26 mouse cellular contexts compared by ENCODE assay signal in genomic region chr4:115659190-115659589, GRCm38 (mm10). TPM values are rescaled to one million over a fixed set of nuclear protein-coding genes. Genes with fewer than 3 reads are reported as not detected.
DNase-seq lines count a peak whose midpoint lies in the region; ATAC-seq and TF ChIP-seq lines count a peak whose summit lies in the region.
"Had no signal": no experiment of that assay in that cellular context is flagged by ENCODE, and none has a peak within 500 bp of the region (broad histone marks: within the 10 kb centered on the region; RNA-seq: fewer than 3 reads in every experiment).

No protein-coding gene starts in this region.

- DNase-seq in kidney, adult 2 months, result peak; percentile 91
- peak; percentile 64 for DNase-seq in lung, postnatal 0 days (ENCODE audit: low spot score)
- no peak for DNase-seq in lung, postnatal 14 days
- DNase-seq in ovary, postnatal 10 days (ENCODE audit: low spot score), result no peak
- DNase-seq: adrenal gland, postnatal 36 days; B cell, adult 2 months; cerebellum, adult 18-20 months; cerebellum, postnatal 25 days; embryo, embryonic 11 days; gastrocnemius, postnatal 36 days; heart, postnatal 14 days; midbrain, embryonic 14.5 days; thymus, postnatal 36 days had no signal

- TF ChIP-seq EP300 in lung, postnatal 0 days (IDR thresholded peaks at IDR 0.05), result peak; percentile 76

- H3K9me3 ChIP-seq in kidney, embryonic 15.5 days (replicated peaks), result no peaks in the 10 kb centered on the region
- H3K9me3 ChIP-seq in lung, postnatal 0 days (ENCODE audit: low read length), result no peaks in the 10 kb centered on the region
- no peaks in the 10 kb centered on the region for H3K9me3 ChIP-seq in intestine, embryonic 16.5 days (ENCODE audit: control insufficient read depth, low read length)
- H3K9me3 ChIP-seq: heart, embryonic 10.5 days; hindbrain, embryonic 13.5 days; limb, embryonic 13.5 days; neural tube, embryonic 13.5 days had no signal

- TF ChIP-seq CTCF in kidney, adult 2 months (conservative IDR thresholded peaks at IDR 0.05; ENCODE audit: insufficient read depth, insufficient read length, low read depth, low read length), result no peak
- TF ChIP-seq CTCF in lung, postnatal 0 days (IDR thresholded peaks at IDR 0.05), result no peak

- no peak for ATAC-seq in kidney, embryonic 15.5 days (replicated peaks; ENCODE audit: low FRiP score)
- ATAC-seq in lung, postnatal 0 days, result peak; percentile 87
- ATAC-seq in intestine, embryonic 16.5 days, result peak; percentile 77
- ATAC-seq in erythroblast, adult 5-6 weeks (replicated peaks; ENCODE audit: low FRiP score, poor library complexity, severe bottlenecking), result no peak
- ATAC-seq: forebrain, embryonic 16.5 days; inflammation-experienced regulatory T-cells, adult 6 months had no signal

- H3K27ac ChIP-seq in kidney, adult 2 months (ENCODE audit: insufficient read depth, low read depth, low read length), result peak overlapping the region; percentile 100
- no peak overlapping the region for H3K27ac ChIP-seq in kidney, embryonic 15.5 days
- H3K27ac ChIP-seq in lung, postnatal 0 days (ENCODE audit: low read length), result no peak overlapping the region
- H3K27ac ChIP-seq in intestine, embryonic 16.5 days (ENCODE audit: low read length), result no peak overlapping the region
- H3K27ac ChIP-seq: heart, embryonic 10.5 days; hindbrain, embryonic 13.5 days; limb, embryonic 13.5 days; neural tube, embryonic 13.5 days had no signal

- H3K9ac ChIP-seq in kidney, embryonic 15.5 days, result no peak overlapping the region
- no peak overlapping the region for H3K9ac ChIP-seq in lung, postnatal 0 days (replicated peaks; ENCODE audit: low read depth)
- no peak overlapping the region for H3K9ac ChIP-seq in intestine, embryonic 16.5 days (ENCODE audit: low read depth, low read length)
- H3K9ac ChIP-seq: hindbrain, embryonic 13.5 days; limb, embryonic 13.5 days; neural tube, embryonic 13.5 days had no signal

- peaks cover 3% of the 10 kb centered on the region; the same call in 1 of the 2 replicates for H3K4me1 ChIP-seq in kidney, adult 2 months (ENCODE audit: control insufficient read depth, insufficient read depth, low read length)
- peaks cover 10% of the 10 kb centered on the region for H3K4me1 ChIP-seq in kidney, embryonic 15.5 days
- H3K4me1 ChIP-seq in lung, postnatal 0 days (ENCODE audit: insufficient read depth, low read depth, low read length), result no peaks in the 10 kb centered on the region
- H3K4me1 ChIP-seq in intestine, embryonic 16.5 days (ENCODE audit: control insufficient read depth, insufficient read depth, low read length), result no peaks in the 10 kb centered on the region

- no peak overlapping the region for H3K4me2 ChIP-seq in kidney, embryonic 15.5 days
- H3K4me2 ChIP-seq in lung, postnatal 0 days (replicated peaks; ENCODE audit: low read depth, low read length), result no peak overlapping the region
- no peak overlapping the region for H3K4me2 ChIP-seq in intestine, embryonic 16.5 days (ENCODE audit: low read depth, low read length)
- H3K4me2 ChIP-seq: hindbrain, embryonic 13.5 days; limb, embryonic 13.5 days; neural tube, embryonic 13.5 days had no signal

- no peak overlapping the region for H3K4me3 ChIP-seq in kidney, adult 2 months (ENCODE audit: insufficient read depth, low read depth, low read length)
- no peak overlapping the region for H3K4me3 ChIP-seq in kidney, embryonic 15.5 days (replicated peaks)
- no peak overlapping the region for H3K4me3 ChIP-seq in lung, postnatal 0 days (ENCODE audit: low read depth, low read length)
- no peak overlapping the region for H3K4me3 ChIP-seq in intestine, embryonic 16.5 days (ENCODE audit: low read length)
- H3K4me3 ChIP-seq: heart, embryonic 10.5 days; hindbrain, embryonic 13.5 days; limb, embryonic 13.5 days; neural tube, embryonic 13.5 days had no signal

- no peaks in the 10 kb centered on the region for H3K27me3 ChIP-seq in kidney, adult 2 months (replicated peaks; ENCODE audit: control insufficient read depth, insufficient read depth, low read length)
- no peaks in the 10 kb centered on the region for H3K27me3 ChIP-seq in kidney, embryonic 15.5 days
- no peaks in the 10 kb centered on the region for H3K27me3 ChIP-seq in lung, postnatal 0 days (replicated peaks; ENCODE audit: insufficient read depth, low read length)
- H3K27me3 ChIP-seq in intestine, embryonic 16.5 days (replicated peaks; ENCODE audit: control insufficient read depth, insufficient read depth, low read length), result no peaks in the 10 kb centered on the region
- H3K27me3 ChIP-seq: hindbrain, embryonic 13.5 days; neural tube, embryonic 13.5 days had no signal

- H3K36me3 ChIP-seq in kidney, adult 2 months (ENCODE audit: control insufficient read depth, insufficient read depth, low read length), result no peaks in the 10 kb centered on the region
- no peaks in the 10 kb centered on the region for H3K36me3 ChIP-seq in kidney, embryonic 15.5 days
- H3K36me3 ChIP-seq in lung, postnatal 0 days (ENCODE audit: insufficient read depth, low read length), result no peaks in the 10 kb centered on the region
- H3K36me3 ChIP-seq in intestine, embryonic 16.5 days (ENCODE audit: control insufficient read depth, insufficient read depth, low read length), result no peaks in the 10 kb centered on the region
- H3K36me3 ChIP-seq: heart, embryonic 10.5 days; hindbrain, embryonic 13.5 days; limb, embryonic 13.5 days; neural tube, embryonic 13.5 days had no signal

- no peak for TF ChIP-seq POLR2A in kidney, adult 2 months (IDR thresholded peaks at IDR 0.05; ENCODE audit: low read depth, low read length)

RNA-seq across cellular contexts. Expression of gene Cyp4b1, which starts 11.7 kb away (rescaled TPM):
- polyA plus RNA-seq in kidney, adult 2 months (2012; rRNA removed), result 329 and 340 TPM in 2 replicates
- 5.6 and 6.2 TPM in 2 replicates for polyA plus RNA-seq in kidney, embryonic 15.5 days (2015; fragmentation: Nextera tagmentation; extraction: Ambion mirVana)
- 171 and 174 TPM in 2 replicates for polyA plus RNA-seq in lung, postnatal 0 days (2015; fragmentation: Nextera tagmentation; extraction: Ambion mirVana)
- 2.1 and 2.4 TPM in 2 replicates for polyA plus RNA-seq in intestine, embryonic 16.5 days (2015; fragmentation: Nextera tagmentation; extraction: Ambion mirVana)
- not detected in 2 replicates for total RNA-seq in erythroblast, adult 5-6 weeks (2015; ENCODE audit: low replicate concordance)
- total RNA-seq in erythroblast, adult 5-6 weeks (2017; ENCODE audit: low replicate concordance), result not detected in 2 replicates
- total RNA-seq: megakaryocyte, adult 5-6 weeks had no signal
- polyA plus RNA-seq: inflammation-experienced regulatory T-cells, adult 6 months had no signal

RNA-seq across cellular contexts. Expression of gene Cyp4a32, which starts 58.4 kb away (rescaled TPM):
- 0.60 and 0.91 TPM in 2 replicates for polyA plus RNA-seq in kidney, adult 2 months (2012; rRNA removed)
- polyA plus RNA-seq in kidney, embryonic 15.5 days (2015; fragmentation: Nextera tagmentation; extraction: Ambion mirVana), result 0.26 TPM in 1 of 2 replicates, not detected in the other
- polyA plus RNA-seq in lung, postnatal 0 days (2015; fragmentation: Nextera tagmentation; extraction: Ambion mirVana), result 0.08 TPM in 1 of 2 replicates, not detected in the other
- not detected in 2 replicates for polyA plus RNA-seq in intestine, embryonic 16.5 days (2015; fragmentation: Nextera tagmentation; extraction: Ambion mirVana)
- not detected in 2 replicates for total RNA-seq in erythroblast, adult 5-6 weeks (2015; ENCODE audit: low replicate concordance)
- total RNA-seq in erythroblast, adult 5-6 weeks (2017; ENCODE audit: low replicate concordance), result not detected in 2 replicates
- total RNA-seq: adrenal gland, postnatal 36 days; gastrocnemius, postnatal 36 days; heart, postnatal 14 days; left cerebral cortex, postnatal 14 days; megakaryocyte, adult 5-6 weeks had no signal
- polyA plus RNA-seq: embryonic facial prominence, embryonic 14.5 days; forebrain, embryonic 16.5 days; heart, embryonic 10.5 days; hindbrain, embryonic 13.5 days; inflammation-experienced regulatory T-cells, adult 6 months; limb, embryonic 13.5 days; liver, embryonic 16.5 days; midbrain, embryonic 14.5 days; neural tube, embryonic 13.5 days had no signal

Comparison
In these comparisons a context has a peak if more than half of its experiments do, and no peak if none do; other contexts are left out.
1. DNase-seq: peak in kidney, adult 2 months (single experiment) and lung, postnatal 0 days (single experiment); none in lung, postnatal 14 days (single experiment) and ovary, postnatal 10 days (single experiment).
2. RNA of gene Cyp4b1, which starts 11.7 kb away (polyA plus RNA-seq): 329 to 340 TPM in kidney, adult 2 months and 171 to 174 TPM in lung, postnatal 0 days; 5.6 to 6.2 TPM in kidney, embryonic 15.5 days and 2.1 to 2.4 TPM in intestine, embryonic 16.5 days; every median in the first group is over 10 times any median in the second.
3. ATAC-seq: peak in lung, postnatal 0 days (single experiment) and intestine, embryonic 16.5 days (single experiment); none in kidney, embryonic 15.5 days (single experiment) and erythroblast, adult 5-6 weeks (single experiment).